Mouse (Mus musculus): ENCODE results near the gene Ap1g2.

Gene Ap1g2

DNA sequence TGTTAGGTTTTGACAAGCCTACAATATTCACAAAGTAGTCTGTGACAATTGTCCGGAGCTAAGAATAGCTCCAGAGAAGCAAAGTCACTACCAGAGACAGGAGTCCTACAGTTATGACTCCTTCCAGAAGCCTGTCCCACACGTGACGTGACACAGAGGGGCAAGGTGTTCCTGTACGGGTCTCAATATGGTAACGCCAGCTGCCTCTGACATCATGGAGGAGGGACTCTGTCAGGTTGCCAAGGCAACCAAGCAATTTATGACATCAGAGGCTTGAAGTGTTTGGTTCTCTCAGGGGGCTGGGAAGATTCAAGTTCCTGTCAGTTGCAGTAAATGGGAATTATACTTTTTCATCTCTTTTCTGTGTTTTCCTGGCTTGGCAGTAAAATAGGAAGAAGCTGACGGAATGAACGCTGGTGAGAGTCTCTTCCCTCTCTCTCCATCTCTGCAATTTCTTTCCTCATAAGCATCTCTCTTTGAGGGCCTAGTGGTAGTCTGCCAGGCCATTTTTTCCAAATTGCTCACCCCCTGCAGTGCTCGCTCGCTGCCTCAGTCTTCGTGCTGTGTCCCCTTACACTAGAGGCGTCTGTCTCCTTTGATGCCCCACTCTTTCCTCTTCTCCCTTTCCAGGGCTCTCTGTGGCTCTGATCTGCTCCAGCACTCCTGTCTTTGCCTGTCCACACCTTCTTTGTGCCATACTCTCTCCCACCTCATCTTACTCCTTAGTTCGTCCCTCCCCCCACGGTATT is 17.0 kb downstream of the Ap1g2 start:
- no peak for DNase-seq (ENCODE audit: low spot score in 2 of 2)

DNA sequence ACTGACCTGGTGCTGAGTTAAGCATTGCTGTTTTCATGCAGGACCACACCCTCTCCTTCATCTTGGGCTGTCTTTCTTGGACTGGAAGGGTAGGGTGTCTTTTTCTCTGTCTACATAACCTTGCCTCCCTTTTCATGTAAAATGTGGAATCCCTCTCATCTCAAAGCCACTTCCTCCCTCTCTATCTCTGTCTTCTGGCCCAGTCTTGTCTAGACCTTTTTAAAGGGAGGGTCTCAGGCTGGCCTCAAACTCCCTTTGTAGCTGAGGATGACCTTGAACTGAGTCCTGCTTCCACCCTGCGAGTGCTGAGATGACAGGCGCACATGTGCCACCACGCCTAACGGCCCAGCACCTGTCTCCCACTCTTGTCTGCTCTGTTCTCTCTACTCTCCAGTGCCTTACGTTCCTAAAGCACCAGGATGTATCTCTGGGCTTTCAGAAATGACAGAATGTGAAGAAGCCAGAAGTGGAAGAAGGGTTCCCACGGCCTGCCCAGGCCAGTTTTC is 20.3 kb downstream of the Ap1g2 start:
- no peak for DNase-seq (ENCODE audit: low spot score in 2 of 2)

DNA sequence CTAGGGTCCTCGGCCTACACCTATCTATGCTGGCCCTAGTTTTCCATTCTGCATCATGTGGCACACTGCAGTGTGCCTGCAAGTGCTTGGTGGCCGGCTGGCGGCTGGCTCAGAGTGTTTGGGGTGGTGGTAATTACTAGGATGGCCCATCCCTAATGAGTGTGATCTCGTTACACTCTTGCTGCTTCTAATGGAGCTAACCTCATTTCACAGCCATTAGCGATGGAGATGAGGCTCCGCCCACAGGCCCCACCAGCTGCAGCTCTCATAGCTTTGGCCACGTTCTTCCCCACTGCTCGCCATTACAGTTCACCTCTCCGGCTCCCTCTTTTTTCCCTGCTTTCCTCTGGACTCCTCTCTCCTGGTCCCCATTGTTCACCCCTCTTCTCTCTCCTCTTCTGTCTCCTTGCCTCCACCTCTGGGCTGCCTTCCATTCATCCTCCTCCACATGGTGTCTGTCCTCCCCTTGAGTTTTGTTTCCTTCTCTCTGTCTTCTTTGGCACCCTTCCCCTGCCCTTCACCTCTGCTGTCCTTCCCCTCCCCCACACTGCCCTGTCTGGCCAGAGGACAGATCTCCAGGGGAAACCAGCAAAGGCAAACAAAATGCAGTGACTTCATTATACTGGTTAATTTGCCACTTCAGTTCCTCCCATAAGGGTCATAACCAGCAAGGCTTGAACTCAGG is 20.9 kb downstream of the Ap1g2 start:
- no peak for DNase-seq (ENCODE audit: low spot score in 2 of 2)

DNA sequence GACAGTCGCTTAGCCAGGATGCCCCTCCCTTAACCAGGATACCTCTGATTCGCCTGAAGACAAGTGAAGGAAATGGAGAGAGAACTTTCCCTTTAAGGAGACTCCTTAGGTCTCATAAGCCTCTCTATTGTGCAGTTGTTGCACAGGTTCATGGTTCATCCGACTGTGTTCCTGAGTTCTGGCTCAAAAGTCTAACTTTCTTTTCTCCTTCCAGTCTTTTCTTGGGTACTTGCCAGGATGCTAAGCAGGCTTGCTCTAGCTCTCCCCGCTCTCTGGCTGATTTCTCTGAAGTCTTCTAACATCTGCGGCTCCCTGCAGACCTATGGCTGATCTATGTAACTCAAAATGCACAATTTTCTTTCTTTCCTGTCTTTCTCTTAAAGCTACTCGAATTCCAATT is 22.9 kb downstream of the Ap1g2 start:
- no peak for DNase-seq (ENCODE audit: low spot score in 2 of 2)

DNA sequence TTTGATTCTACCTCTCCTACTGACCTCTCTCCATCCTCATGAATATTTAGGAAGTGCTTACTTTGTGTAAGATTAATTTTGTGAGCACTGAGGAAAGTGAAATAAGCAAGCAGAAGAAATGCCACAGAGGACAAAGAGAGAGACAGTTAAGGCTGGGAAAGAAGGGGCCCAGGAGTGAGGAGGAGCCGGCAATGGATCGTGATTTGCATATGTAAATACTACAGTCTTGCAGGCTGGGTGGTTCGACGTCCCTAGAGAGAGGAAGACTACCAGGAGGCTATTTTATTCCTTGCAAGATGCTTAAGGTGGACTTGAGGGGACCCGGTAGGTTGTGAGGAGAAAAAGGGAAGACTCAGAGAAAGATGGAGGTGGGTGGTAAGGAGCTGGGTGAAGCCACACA is 25.3 kb downstream of the Ap1g2 start:
- DNase-seq (ENCODE audit: low spot score in 2 of 2), result no peak

DNA sequence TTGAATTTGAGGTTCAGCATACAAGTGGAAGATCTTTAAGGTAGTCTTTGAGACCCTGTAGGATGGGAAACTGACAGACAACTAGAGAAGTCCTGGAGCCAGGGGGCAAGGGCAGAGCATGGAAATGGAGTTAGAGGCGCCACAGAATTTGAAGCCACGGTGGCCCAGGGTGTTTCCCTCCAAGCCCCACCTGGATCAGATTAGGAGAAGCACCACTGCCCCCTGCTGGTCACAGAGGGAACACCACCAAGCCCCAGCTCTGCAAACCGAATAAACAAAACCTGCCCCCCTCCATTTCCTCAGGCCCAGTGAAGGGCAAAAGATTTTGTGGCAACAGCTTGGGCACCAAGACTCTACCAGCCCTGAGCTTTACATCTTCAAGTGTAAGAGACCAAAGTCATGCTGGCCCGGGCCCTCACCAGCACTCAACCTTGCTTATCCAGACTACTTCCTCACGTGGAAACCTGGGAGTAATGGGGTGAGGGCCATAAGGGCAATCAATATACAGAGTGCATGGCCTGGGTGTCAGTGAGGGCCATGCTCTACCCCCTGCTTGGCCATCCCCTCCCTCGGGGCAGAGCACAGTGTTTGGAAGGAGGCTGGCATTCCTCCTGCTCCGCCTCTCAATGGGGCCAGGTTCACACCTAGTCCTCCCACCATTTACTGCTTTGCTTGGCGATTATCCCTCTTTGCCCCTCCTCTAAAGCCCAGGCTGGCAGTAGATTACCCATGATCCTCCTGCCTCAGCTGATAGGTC is 27.0 kb downstream of the Ap1g2 start:
- DNase-seq (ENCODE audit: low spot score in 2 of 2), result peak; percentile 48 to 81

DNA sequence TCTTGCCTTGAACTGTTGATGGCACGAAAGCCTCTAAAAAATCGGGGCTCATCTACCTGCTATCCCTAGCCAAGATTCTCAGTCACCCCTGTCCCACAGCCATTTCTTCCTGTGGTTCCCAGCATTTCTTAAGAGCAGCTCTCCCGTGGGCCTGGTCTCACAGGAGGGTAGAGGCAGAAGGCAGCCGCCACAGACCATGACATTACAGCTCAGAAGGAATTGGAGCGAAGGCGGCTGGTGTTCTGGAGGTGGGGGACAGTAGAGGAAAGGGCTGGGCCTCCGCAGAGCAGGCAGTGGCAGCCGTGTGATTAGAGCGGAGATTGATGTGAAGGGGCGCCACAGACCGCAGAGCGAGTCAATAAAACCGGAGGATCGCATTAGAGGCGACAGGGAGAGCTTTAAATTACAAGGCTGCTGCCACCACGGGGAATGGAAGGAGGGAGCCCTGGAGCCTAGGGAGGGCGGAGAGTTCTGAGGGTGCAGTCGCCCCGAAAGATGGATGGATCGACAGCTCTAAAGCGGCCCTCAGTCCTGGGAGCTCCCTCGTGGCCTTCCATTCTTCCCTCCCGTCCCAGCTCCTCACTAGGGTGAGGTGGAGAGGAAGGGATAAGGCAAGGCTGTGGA is 27.9 kb downstream of the Ap1g2 start:
- no peak for DNase-seq (ENCODE audit: low spot score in 2 of 2)

DNA sequence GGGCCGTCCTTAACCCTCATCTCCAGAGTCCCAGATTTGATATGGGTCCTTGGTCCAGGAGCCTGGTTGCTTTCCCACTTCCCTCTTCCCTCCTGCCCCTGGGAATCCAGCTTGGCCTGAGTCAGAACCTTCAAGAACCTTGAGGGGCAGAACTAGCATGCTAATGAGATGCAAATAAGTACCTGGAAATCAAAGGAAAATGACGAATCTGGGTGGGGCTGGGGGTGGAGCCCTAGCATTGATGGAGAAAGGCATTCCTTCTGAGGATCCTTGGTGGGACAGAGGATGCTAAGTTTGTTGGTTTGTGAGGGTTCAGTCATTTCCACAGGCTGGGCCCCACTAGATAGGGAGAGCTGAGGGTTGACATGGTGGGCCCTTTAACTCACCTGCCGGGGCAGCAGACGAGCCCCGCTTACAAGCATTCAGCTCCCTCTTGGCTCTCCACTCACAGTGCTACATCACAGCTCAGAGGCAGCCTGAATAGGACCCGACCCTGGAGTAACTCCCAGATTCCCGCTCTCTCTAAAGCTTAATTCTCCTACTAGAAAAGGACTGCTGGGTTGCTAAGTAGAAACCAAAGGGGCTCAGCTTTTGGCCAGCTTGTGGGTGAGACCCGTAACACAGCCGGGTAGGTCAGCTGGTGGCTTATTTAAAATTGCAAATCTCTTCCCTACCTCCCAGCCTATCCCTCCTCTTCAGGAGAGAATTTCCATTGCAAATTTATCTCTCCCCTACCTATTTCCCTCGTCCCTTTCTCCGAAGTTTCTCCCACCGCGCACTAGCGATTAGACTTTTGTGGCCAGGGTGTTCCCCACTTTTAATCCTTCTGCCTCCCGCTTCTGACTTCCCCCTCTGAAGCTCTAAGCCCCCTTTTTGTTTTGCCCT is 28.7 kb downstream of the Ap1g2 start:
- DNase-seq (ENCODE audit: low spot score in 2 of 2), result no peak

DNA sequence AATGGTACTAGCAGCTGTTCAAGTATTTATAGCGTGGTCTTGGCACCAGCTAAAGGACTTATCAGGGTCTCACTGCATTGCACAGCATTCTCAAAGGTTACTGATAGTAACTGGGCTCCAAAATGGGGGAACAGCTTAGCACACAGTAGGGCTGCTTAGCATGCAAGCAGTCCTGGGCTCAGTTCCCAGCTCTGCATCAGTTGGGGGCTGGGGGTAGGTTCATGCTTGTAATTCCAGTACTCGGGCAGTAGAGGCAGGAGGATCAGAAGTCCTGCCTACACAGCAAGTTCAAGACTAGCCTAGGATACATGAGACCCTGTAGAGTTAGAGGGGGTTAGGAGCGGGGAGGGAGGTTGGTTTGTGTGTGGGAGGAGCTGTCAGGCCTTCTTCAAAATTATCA is 29.4 kb downstream of the Ap1g2 start:
- DNase-seq (ENCODE audit: low spot score in 2 of 2), result no peak

DNA sequence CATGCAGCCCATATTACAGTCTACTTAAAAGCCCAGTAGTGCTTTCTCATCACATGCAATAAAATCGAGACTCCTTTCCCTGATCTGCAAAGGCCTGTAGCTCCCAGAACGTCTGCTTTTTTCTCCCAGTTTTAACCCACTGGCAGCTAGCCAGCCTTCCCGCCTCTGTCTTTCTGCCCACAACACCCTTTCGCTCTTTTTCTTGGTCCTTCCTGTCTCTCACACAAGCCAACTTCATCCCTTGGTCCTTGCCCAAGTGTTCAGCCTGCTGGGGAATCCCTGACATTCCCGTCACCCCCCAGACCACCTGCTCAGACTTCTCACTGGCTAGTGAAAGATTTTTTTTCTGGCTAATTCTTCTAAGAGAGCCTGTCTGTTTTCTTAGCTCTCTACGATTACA is 30.2 kb downstream of the Ap1g2 start:
- no peak for DNase-seq (ENCODE audit: low spot score in 2 of 2)

DNA sequence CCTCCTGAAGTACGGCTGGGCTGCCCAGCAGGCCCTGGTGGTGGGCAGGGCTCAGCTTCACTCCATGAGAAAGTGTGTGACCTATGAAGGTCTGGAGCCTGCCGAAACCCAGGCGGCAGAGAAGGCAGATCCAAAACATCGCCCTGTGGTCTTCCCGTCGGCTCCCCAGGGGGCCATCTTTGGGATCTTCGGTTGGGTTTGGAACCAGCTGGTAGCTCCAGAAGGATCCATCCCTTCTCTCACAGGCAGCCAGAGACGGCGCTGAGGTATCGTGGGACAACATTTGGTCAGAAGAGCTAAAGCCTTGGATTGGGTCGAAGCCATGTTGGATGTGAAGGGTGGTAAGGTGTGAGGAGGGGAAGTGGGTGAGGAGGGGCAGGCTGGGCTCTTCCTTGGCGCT is 32.0 kb downstream of the Ap1g2 start:
- DNase-seq (ENCODE audit: low spot score in 2 of 2), result no peak

DNA sequence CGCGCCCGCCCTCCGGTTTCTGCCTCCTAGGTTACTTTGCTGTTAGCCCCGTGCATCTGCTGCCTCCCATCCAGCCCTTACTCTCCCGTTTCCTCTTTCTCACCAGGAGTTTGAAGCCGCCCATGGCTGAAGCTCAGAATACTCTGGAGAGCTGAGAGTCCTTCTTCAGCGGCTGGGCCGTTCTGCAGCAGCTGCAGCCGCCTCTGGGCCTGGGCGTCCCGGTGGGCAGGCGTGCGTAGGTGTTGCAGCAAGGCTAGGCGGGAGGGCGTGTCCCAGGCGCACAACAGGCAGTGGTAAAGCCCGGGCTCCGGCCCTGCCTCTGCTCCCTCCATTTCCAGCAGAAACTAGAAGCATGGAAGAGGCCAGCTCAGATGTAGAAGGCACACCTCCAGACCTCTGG is 34.6 kb downstream of the Ap1g2 start:
- DNase-seq (ENCODE audit: low spot score in 2 of 2), result no peak

DNA sequence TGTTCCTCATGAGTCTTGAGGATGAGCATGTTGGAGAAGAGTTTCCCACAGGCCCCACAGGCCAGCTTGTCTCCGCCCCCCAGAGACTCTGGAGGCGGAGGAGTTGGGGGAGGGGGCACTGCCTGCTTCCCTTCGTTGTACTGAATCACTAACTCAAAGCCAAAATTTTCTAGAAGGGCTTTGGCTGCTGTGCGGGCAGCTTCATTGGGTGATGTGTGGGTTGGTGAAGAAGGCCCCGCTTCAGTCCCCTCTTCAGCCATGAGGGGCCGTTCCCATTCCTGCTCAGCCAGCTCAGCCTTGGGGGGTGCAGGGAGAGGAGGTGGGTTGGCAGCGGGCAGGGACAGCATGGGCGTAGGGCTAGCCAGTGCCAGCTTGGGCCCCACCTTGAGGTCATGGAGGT is 40.4 kb downstream of the Ap1g2 start:
- no peak for DNase-seq (ENCODE audit: low spot score in 2 of 2)

DNA sequence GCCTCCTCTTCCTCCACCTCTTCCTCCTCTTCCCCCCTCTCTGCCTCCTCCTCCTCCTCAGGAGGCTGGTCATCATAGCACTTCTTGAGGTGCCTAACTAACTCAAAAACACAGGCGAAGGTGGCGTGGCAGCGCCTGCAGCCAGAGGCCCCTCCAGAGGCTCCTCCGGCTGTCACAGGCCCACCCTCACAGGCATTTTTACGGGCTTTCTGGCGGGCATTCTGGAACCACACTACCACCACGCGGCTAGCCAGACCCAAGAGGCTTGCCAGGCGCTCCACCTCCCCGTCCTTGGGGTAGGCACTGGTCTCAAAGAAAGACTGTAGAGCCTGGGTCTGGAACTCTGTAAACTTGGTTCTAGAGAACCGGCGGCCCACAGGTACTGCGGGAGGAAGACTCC is 41.0 kb downstream of the Ap1g2 start:
- DNase-seq (ENCODE audit: low spot score in 2 of 2), result no peak

DNA sequence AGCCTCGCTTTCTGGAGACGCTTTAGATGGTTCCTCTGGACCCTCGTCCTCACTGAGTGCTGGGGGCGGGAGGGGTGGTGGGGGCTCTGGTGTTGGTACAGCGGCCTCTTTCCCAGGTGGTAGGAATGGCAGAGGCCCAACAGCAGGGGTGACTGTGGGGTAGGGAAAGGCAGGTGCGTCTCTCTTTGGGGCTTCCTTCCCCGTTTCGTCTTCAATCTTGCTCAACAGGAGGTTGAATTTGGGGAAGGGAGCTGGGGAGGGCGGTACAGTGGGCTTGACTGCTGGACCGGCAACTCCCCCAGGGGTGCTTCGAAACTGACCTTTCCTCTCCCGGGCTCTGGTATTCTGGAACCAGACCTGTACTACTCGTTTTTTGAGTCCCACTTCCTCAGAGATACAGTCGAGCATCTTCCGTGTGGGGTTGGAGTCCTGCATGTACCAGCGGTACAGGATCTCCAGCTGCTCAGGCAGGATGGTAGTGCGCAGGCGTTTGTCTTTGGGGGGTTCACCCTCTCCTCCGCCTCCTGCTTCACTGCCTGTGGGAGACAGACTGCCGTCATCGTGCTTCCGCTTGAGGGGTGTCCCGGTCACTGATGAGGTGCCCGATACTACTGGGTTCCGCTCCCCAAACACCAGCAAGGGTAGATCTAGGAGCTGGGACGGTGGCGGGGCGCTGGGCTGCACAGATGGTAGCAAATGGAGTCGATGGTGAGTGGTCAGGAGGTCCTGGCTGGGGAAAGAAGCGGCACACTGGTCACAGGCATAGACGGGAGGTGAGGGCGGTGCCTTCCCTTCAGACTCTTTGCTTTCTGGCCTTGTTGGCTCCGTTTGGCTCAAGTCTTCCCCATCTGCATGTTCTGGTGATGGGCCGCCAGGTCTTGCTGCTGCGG is 41.7 kb downstream of the Ap1g2 start:
- no peak for DNase-seq (ENCODE audit: low spot score in 2 of 2)

DNA sequence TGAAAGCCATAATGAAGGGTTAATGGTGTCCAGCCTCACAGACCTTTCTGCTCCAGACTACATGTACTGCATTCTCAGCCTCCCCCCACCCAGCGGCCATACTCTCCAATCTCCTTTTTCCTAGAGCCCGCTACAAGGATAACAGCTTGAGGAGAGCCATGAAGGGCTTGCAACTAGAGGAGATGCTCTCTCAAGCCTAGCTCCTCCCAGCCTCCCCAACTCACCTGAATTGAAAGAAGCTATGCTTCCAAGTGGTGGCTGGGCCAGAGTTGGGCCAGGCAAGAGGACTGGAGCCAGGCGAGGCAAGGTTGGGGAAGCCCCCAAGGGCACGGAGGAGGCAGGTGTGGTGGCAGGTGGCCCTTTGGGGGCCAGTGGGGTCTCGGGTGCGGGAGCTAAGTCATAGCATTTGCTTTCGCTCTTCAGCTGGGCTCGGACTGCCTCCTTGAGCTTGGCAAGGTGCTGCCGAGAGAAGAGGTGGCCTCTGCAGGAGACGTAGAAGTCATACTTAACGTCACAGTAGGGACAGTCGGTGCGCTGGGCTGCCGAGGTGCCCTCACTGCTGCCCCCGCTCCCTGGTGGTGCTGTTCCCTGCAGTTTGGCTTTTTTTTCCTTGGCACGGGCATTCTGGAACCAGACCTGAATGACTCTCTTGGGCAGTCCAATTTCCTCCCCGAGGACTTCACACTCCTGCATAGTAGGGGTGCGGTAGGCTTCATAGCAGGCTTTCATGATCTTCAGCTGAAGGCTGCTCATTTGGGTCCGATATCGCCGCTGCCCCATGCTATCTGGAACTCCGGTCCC is 42.6 kb downstream of the Ap1g2 start:
- DNase-seq (ENCODE audit: low spot score in 2 of 2), result no peak

DNA sequence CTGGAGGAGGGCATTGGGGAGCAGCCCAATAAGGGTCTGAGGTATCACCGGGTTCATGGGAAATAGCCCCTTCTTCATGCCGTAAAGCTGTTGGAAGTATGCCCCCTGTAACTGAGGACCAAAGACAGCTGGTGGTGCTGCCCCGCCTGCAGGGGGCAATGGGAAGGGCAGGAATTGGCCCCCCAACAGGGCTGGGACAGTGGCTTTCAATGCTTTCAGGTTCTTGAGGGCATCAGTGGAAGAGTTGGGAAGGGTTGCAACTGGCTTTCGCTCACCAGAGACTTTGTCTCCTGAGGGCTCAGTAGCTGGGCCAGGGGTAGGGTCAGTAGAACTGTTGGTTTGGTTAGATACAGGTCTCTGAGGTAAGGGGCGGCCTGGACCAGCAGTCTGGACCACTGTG is 43.3 kb downstream of the Ap1g2 start:
- no peak for DNase-seq (ENCODE audit: low spot score in 2 of 2)

DNA sequence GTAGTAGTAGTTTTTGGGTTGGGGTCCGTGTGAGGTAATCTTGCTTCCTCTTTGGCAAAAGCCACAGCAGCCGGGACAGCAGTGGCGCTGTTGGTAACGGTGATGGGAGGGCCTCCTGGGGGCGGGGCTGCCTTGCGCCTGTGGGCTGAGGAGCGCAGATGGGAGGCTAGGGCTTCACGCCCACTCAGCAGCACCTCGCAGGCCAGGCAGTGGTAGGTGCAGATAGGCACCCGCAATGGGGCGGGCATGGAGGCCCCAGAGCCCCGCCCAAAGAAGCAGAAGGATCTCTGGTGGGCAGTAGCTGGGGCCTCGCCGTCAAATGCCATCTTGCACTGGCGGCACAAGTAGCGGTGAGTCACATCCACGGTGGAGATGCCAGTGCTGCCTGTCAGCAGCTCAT is 43.8 kb downstream of the Ap1g2 start:
- DNase-seq (ENCODE audit: low spot score in 2 of 2), result peak; percentile 29 to 45

DNA sequence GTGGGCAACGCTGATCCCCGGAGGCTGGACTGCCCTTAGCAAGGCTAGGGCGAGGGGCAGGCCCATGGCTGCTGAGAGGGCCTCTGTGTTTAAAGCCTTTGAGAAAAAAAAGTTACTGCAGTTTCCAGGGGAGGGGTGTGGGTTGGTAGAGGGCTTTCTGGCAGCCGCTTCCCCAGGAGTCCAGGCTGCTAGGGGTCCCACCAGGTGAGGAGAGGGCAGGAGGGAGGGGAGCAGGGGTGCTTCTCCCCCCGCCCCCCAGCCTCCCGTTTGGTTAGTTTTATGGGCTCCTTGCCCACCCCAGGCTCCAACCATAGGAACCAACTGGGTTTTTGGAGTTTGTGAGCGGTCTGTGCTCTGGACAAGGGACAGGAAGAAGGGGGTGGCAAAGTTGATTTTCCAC is 44.5 kb downstream of the Ap1g2 start:
- DNase-seq (ENCODE audit: low spot score in 2 of 2), result no peak

Measured in thymus, postnatal 10 days (tissue).